Mouse (Mus musculus): ENCODE results near the gene Sun1.

- TF ChIP-seq POLR2A (IDR thresholded peaks at IDR 0.05; ENCODE audit: insufficient read length, low read depth) (no peak), CEBPB (IDR thresholded peaks at IDR 0.05; ENCODE audit: insufficient read depth, poor library complexity, severe bottlenecking) (no peak), USF1 (IDR thresholded peaks at IDR 0.05; ENCODE audit: low read depth) (no peak), POLR2AphosphoS2 (IDR thresholded peaks at IDR 0.05; ENCODE audit: insufficient read length, low read depth) (no peak), E2F4 (IDR thresholded peaks at IDR 0.05; ENCODE audit: insufficient read depth) (no peak), SRF (IDR thresholded peaks at IDR 0.05; ENCODE audit: control insufficient read depth, insufficient read length, low read depth) (no peak), TCF12 (IDR thresholded peaks at IDR 0.05; ENCODE audit: insufficient read depth, poor library complexity, severe bottlenecking) (no peak), TCF3 (IDR thresholded peaks at IDR 0.05; ENCODE audit: insufficient read length, low read depth) (no peak), MYOD1 (IDR thresholded peaks at IDR 0.05; ENCODE audit: control insufficient read depth in 1 of 3, insufficient read length in 2 of 3, low read depth in 2 of 3) (no peak), MAX (IDR thresholded peaks at IDR 0.05; ENCODE audit: low read depth) (no peak), REST (IDR thresholded peaks at IDR 0.05; ENCODE audit: insufficient read depth, insufficient read length) (no peak), MYOG (IDR thresholded peaks at IDR 0.05; ENCODE audit: control insufficient read depth in 1 of 3, insufficient read depth in 1 of 3, insufficient read length in 2 of 3, low read depth in 2 of 3) (no peak)
Measured at GRCm38 (mm10) chr5:139285383-139286067, 85.1 kb downstream of the Sun1 start.

All from myocyte (in vitro differentiated cells).